Mouse (Mus musculus): ENCODE data around the gene Nr1h3.

Gene Nr1h3

GRCm38 (mm10) chr2:91186208-91186607, 16.4 kb downstream of the Nr1h3 start:
- no peak for DNase-seq (ENCODE audit: low spot score in 2 of 2)

- DNase-seq (ENCODE audit: low spot score in 2 of 2), result peak in 1 of 2 experiments; percentile 31
Observed at GRCm38 (mm10) chr2:91183711-91184405, 18.8 kb downstream of the Nr1h3 start, which contains the start of gene Madd. TSS of gene Madd (minus strand) at chr2:91183837.

- peak; percentile 92 to 95 for DNase-seq (ENCODE audit: low spot score in 2 of 2)
Observed at GRCm38 (mm10) chr2:91183148-91183513, 19.5 kb downstream of the Nr1h3 start.

- peak; percentile 75 to 84 for DNase-seq (ENCODE audit: low spot score in 2 of 2)
Observed at GRCm38 (mm10) chr2:91182405-91183147, 20.1 kb downstream of the Nr1h3 start.

GRCm38 (mm10) chr2:91182016-91182404, 20.6 kb downstream of the Nr1h3 start:
- DNase-seq (ENCODE audit: low spot score in 2 of 2), result no peak

- no peak for DNase-seq (ENCODE audit: low spot score in 2 of 2)
Observed at GRCm38 (mm10) chr2:91180706-91181105, 21.9 kb downstream of the Nr1h3 start.

- DNase-seq (ENCODE audit: low spot score in 2 of 2), result no peak
Observed at GRCm38 (mm10) chr2:91179825-91180224, 22.8 kb downstream of the Nr1h3 start.

GRCm38 (mm10) chr2:91176234-91176633, 26.4 kb downstream of the Nr1h3 start:
- DNase-seq (ENCODE audit: low spot score in 2 of 2), result no peak

- DNase-seq (ENCODE audit: low spot score in 2 of 2), result no peak
Observed at GRCm38 (mm10) chr2:91175490-91175889, 27.1 kb downstream of the Nr1h3 start.

GRCm38 (mm10) chr2:91169587-91170322, 32.9 kb downstream of the Nr1h3 start:
- DNase-seq (ENCODE audit: low spot score in 2 of 2), result no peak

GRCm38 (mm10) chr2:91167629-91168028, 35.0 kb downstream of the Nr1h3 start:
- DNase-seq (ENCODE audit: low spot score in 2 of 2), result no peak

- no peak for DNase-seq (ENCODE audit: low spot score in 2 of 2)
Observed at GRCm38 (mm10) chr2:91164991-91165390, 37.6 kb downstream of the Nr1h3 start.

- DNase-seq (ENCODE audit: low spot score in 2 of 2), result no peak
Observed at GRCm38 (mm10) chr2:91163532-91163931, 39.1 kb downstream of the Nr1h3 start.

- DNase-seq (ENCODE audit: low spot score in 2 of 2), result no peak
Observed at GRCm38 (mm10) chr2:91162952-91163351, 39.7 kb downstream of the Nr1h3 start.

GRCm38 (mm10) chr2:91160591-91160990, 42.0 kb downstream of the Nr1h3 start:
- DNase-seq (ENCODE audit: low spot score in 2 of 2), result no peak

GRCm38 (mm10) chr2:91157002-91157752, 45.5 kb downstream of the Nr1h3 start:
- DNase-seq (ENCODE audit: low spot score in 2 of 2), result no peak

- no peak for DNase-seq (ENCODE audit: low spot score in 2 of 2)
Observed at GRCm38 (mm10) chr2:91154091-91154490, 48.5 kb downstream of the Nr1h3 start.

GRCm38 (mm10) chr2:91152885-91153377, 49.7 kb downstream of the Nr1h3 start:
- no peak for DNase-seq (ENCODE audit: low spot score in 2 of 2)

- DNase-seq (ENCODE audit: low spot score in 2 of 2), result no peak
Observed at GRCm38 (mm10) chr2:91151331-91151730, 51.3 kb downstream of the Nr1h3 start.

- no peak for DNase-seq (ENCODE audit: low spot score in 2 of 2)
Observed at GRCm38 (mm10) chr2:91148101-91148500, 54.5 kb downstream of the Nr1h3 start.

- no peak for DNase-seq (ENCODE audit: low spot score in 2 of 2)
Observed at GRCm38 (mm10) chr2:91143401-91143800, 59.2 kb downstream of the Nr1h3 start.

- DNase-seq (ENCODE audit: low spot score in 2 of 2), result no peak
Observed at GRCm38 (mm10) chr2:91142920-91143319, 59.7 kb downstream of the Nr1h3 start.
